Mouse (Mus musculus) embryonic facial prominence, embryonic 15.5 days (tissue): ENCODE data around the gene 3110009E18Rik. TPM values are rescaled to one million over a fixed set of nuclear protein-coding genes. Genes with fewer than 3 reads are reported as not detected.

Experiments used
- ATAC-seq: fragments of 200-750 bp; cut with Nextera tagmentation; 2 replicates; pipeline ENCODE4 v1.8.0; 2017; ENCODE audit warnings: low read depth, moderate TSS enrichment; ENCODE audit not compliant: insufficient number of reproducible peaks, low FRiP score, low TSS enrichment
- H3K27ac ChIP-seq: fragments of 300-500 bp; sonication (generic); replicated peaks from 2 replicates; pipeline ENCODE4 v1.5.1; 2015; ENCODE audit warnings: mild to moderate bottlenecking, inconsistent platforms
- H3K27me3 ChIP-seq: fragments of 300-500 bp; sonication (generic); 2 replicates; pipeline ENCODE4 v1.6.1; 2015; ENCODE audit warnings: inconsistent platforms
- H3K36me3 ChIP-seq: fragments of 300-500 bp; sonication (generic); 2 replicates; pipeline ENCODE4 v1.6.1; 2015; ENCODE audit warnings: mild to moderate bottlenecking, inconsistent platforms
- H3K4me1 ChIP-seq: fragments of 300-500 bp; sonication (generic); 2 replicates; pipeline ENCODE4 v1.6.1; 2015; ENCODE audit warnings: inconsistent platforms
- H3K4me2 ChIP-seq: fragments of 300-500 bp; sonication (generic); replicated peaks from 2 replicates; pipeline ENCODE4 v1.6.1; 2015; ENCODE audit warnings: mild to moderate bottlenecking, inconsistent platforms
- H3K4me3 ChIP-seq: fragments of 300-500 bp; sonication (generic); replicated peaks from 2 replicates; pipeline ENCODE4 v1.5.1; 2015; ENCODE audit warnings: mild to moderate bottlenecking, inconsistent platforms
- H3K9ac ChIP-seq: fragments of 300-500 bp; sonication (generic); 2 replicates; pipeline ENCODE4 v1.6.1; 2015; ENCODE audit warnings: inconsistent platforms
- H3K9me3 ChIP-seq: fragments of 300-500 bp; sonication (generic); replicated peaks from 2 replicates; pipeline ENCODE4 v1.6.1; 2016; ENCODE audit warnings: inconsistent platforms
- WGBS: fragments of 180-500 bp; shearing (Covaris S2); methylation state at CpG from one replicate; pipeline ENCODE4 v1.1.7; 2015; 5-methylcytosine and 5-hydroxymethylcytosine counted together
- polyA plus RNA-seq: library from polyadenylated mRNA; unstranded; fragments of >200 nt; fragmentation: Nextera tagmentation; extraction: Ambion mirVana; gene quantifications from 2 replicates; pipeline ENCODE4 v1.2.1, GENCODE M21; 2015

The 3110009E18Rik gene
- polyA plus RNA-seq, 1 experiment from 2014 or later: 19.1 TPM

- H3K27me3 ChIP-seq: no peaks in the 10 kb centered on the region
- no peaks in the 10 kb centered on the region for H3K9me3 ChIP-seq
- no peak overlapping the region for H3K27ac ChIP-seq
- 19% methylated on average over 1 of the region's 1 CpGs for WGBS
- no peaks in the 10 kb centered on the region for H3K36me3 ChIP-seq
- no peaks in the 10 kb centered on the region for H3K4me1 ChIP-seq
- H3K9ac ChIP-seq: no peak overlapping the region
- ATAC-seq: no peak
- H3K4me2 ChIP-seq: no peak overlapping the region
- H3K4me3 ChIP-seq: no peak overlapping the region
Observed at GRCm38 (mm10) chr1:120155325-120155724, 34.3 kb downstream of the 3110009E18Rik start.

GRCm38 (mm10) chr1:120158474-120159127, 37.6 kb downstream of the 3110009E18Rik start:
- Histone ChIP-seq H3K27ac (no peak overlapping the region), H3K9ac (no peak overlapping the region), H3K27me3 (no peaks in the 10 kb centered on the region), H3K36me3 (no peaks in the 10 kb centered on the region), H3K9me3 (no peaks in the 10 kb centered on the region), H3K4me1 (no peaks in the 10 kb centered on the region), H3K4me2 (no peak overlapping the region), H3K4me3 (no peak overlapping the region)
- WGBS: 79% methylated on average over 9 of the region's 9 CpGs
- no peak for ATAC-seq

- Histone ChIP-seq H3K27me3 (no peaks in the 10 kb centered on the region), H3K9me3 (no peaks in the 10 kb centered on the region), H3K4me3 (no peak overlapping the region), H3K4me2 (no peak overlapping the region), H3K4me1 (no peaks in the 10 kb centered on the region), H3K36me3 (no peaks in the 10 kb centered on the region), H3K9ac (no peak overlapping the region), H3K27ac (no peak overlapping the region)
- WGBS: 92% methylated on average over 5 of the region's 5 CpGs
- no peak for ATAC-seq
Observed at GRCm38 (mm10) chr1:120161502-120161901, 40.5 kb downstream of the 3110009E18Rik start.

GRCm38 (mm10) chr1:120162616-120163015, 41.6 kb downstream of the 3110009E18Rik start:
- Histone ChIP-seq H3K27ac (no peak overlapping the region), H3K4me3 (no peak overlapping the region), H3K27me3 (no peaks in the 10 kb centered on the region), H3K4me1 (no peaks in the 10 kb centered on the region), H3K9me3 (no peaks in the 10 kb centered on the region), H3K36me3 (no peaks in the 10 kb centered on the region), H3K4me2 (no peak overlapping the region), H3K9ac (no peak overlapping the region)
- no peak for ATAC-seq
- 61% methylated on average over 1 of the region's 1 CpGs for WGBS

GRCm38 (mm10) chr1:120168016-120168415, 47.0 kb downstream of the 3110009E18Rik start:
- no peak for ATAC-seq
- no peak overlapping the region for H3K4me3 ChIP-seq
- 56% methylated on average over 4 of the region's 4 CpGs for WGBS
- H3K27me3 ChIP-seq: no peaks in the 10 kb centered on the region
- no peaks in the 10 kb centered on the region for H3K9me3 ChIP-seq
- H3K4me1 ChIP-seq: no peaks in the 10 kb centered on the region
- H3K36me3 ChIP-seq: no peaks in the 10 kb centered on the region
- no peak overlapping the region for H3K27ac ChIP-seq
- no peak overlapping the region for H3K9ac ChIP-seq
- no peak overlapping the region for H3K4me2 ChIP-seq

GRCm38 (mm10) chr1:120168674-120169073, 47.7 kb downstream of the 3110009E18Rik start:
- H3K9ac ChIP-seq: no peak overlapping the region
- H3K4me2 ChIP-seq: no peak overlapping the region
- no peaks in the 10 kb centered on the region for H3K9me3 ChIP-seq
- H3K27ac ChIP-seq: no peak overlapping the region
- no peak for ATAC-seq
- no peak overlapping the region for H3K4me3 ChIP-seq
- H3K4me1 ChIP-seq: no peaks in the 10 kb centered on the region
- no peaks in the 10 kb centered on the region for H3K36me3 ChIP-seq
- WGBS: 81% methylated on average over 7 of the region's 7 CpGs
- no peaks in the 10 kb centered on the region for H3K27me3 ChIP-seq

- H3K27ac ChIP-seq: no peak overlapping the region
- WGBS: 86% methylated on average over 7 of the region's 7 CpGs
- no peaks in the 10 kb centered on the region for H3K36me3 ChIP-seq
- H3K9me3 ChIP-seq: no peaks in the 10 kb centered on the region
- no peaks in the 10 kb centered on the region for H3K27me3 ChIP-seq
- no peak overlapping the region for H3K4me3 ChIP-seq
- no peak for ATAC-seq
- H3K4me1 ChIP-seq: no peaks in the 10 kb centered on the region
- no peak overlapping the region for H3K4me2 ChIP-seq
- no peak overlapping the region for H3K9ac ChIP-seq
Observed at GRCm38 (mm10) chr1:120170307-120170706, 49.3 kb downstream of the 3110009E18Rik start.

- Histone ChIP-seq H3K9ac (no peak overlapping the region), H3K9me3 (no peaks in the 10 kb centered on the region), H3K36me3 (no peaks in the 10 kb centered on the region), H3K4me2 (no peak overlapping the region), H3K27me3 (no peaks in the 10 kb centered on the region), H3K27ac (no peak overlapping the region), H3K4me3 (no peak overlapping the region), H3K4me1 (no peaks in the 10 kb centered on the region)
- 61% methylated on average over 5 of the region's 5 CpGs for WGBS
- no peak; the same call in 1 of the 2 replicates for ATAC-seq
Observed at GRCm38 (mm10) chr1:120171819-120172521, 51.0 kb downstream of the 3110009E18Rik start.

- Histone ChIP-seq H3K9me3 (no peaks in the 10 kb centered on the region), H3K36me3 (no peaks in the 10 kb centered on the region), H3K27ac (no peak overlapping the region), H3K4me1 (no peaks in the 10 kb centered on the region), H3K4me3 (no peak overlapping the region), H3K27me3 (no peaks in the 10 kb centered on the region), H3K9ac (no peak overlapping the region), H3K4me2 (no peak overlapping the region)
- no peak for ATAC-seq
- WGBS: 81% methylated on average over 4 of the region's 4 CpGs
Observed at GRCm38 (mm10) chr1:120174991-120175390, 54.0 kb downstream of the 3110009E18Rik start.

GRCm38 (mm10) chr1:120176313-120176712, 55.3 kb downstream of the 3110009E18Rik start:
- Histone ChIP-seq H3K4me2 (no peak overlapping the region), H3K4me3 (no peak overlapping the region), H3K9me3 (no peaks in the 10 kb centered on the region), H3K27ac (no peak overlapping the region), H3K9ac (no peak overlapping the region), H3K36me3 (no peaks in the 10 kb centered on the region), H3K27me3 (no peaks in the 10 kb centered on the region), H3K4me1 (no peaks in the 10 kb centered on the region)
- no peak for ATAC-seq
- WGBS: 37% methylated on average over 14 of the region's 14 CpGs

GRCm38 (mm10) chr1:120177141-120177540, 56.2 kb downstream of the 3110009E18Rik start:
- Histone ChIP-seq H3K27ac (no peak overlapping the region), H3K27me3 (no peaks in the 10 kb centered on the region), H3K36me3 (no peaks in the 10 kb centered on the region), H3K9me3 (no peaks in the 10 kb centered on the region), H3K4me1 (no peaks in the 10 kb centered on the region), H3K4me2 (no peak overlapping the region), H3K4me3 (no peak overlapping the region), H3K9ac (no peak overlapping the region)
- 92% methylated on average over 8 of the region's 8 CpGs for WGBS
- ATAC-seq: no peak

- no peaks in the 10 kb centered on the region for H3K9me3 ChIP-seq
- H3K27ac ChIP-seq: no peak overlapping the region
- no peak overlapping the region for H3K4me2 ChIP-seq
- 33% methylated on average over 6 of the region's 6 CpGs for WGBS
- no peaks in the 10 kb centered on the region for H3K4me1 ChIP-seq
- H3K4me3 ChIP-seq: no peak overlapping the region
- no peaks in the 10 kb centered on the region for H3K36me3 ChIP-seq
- no peak overlapping the region for H3K9ac ChIP-seq
- ATAC-seq: no peak
- H3K27me3 ChIP-seq: no peaks in the 10 kb centered on the region
Observed at GRCm38 (mm10) chr1:120186204-120186603, 65.2 kb downstream of the 3110009E18Rik start.
